Mouse (Mus musculus) heart, embryonic 15.5 days (tissue): Measurements from ENCODE around the gene Xpr1. TPM values are rescaled to one million over a fixed set of nuclear protein-coding genes. Genes with fewer than 3 reads are reported as not detected.

Experiments
- ATAC-seq: fragments of 200-750 bp; cut with Nextera tagmentation; replicated peaks from 2 replicates; pipeline ENCODE4 v1.8.0; 2017; ENCODE audit warnings: low read depth, moderate TSS enrichment; ENCODE audit not compliant: insufficient number of reproducible peaks, insufficient read depth, low FRiP score
- H3K27ac ChIP-seq: fragments of 300-500 bp; sonication (generic); 2 replicates; pipeline ENCODE4 v1.5.1; 2015; ENCODE audit warnings: mild to moderate bottlenecking, inconsistent platforms
- H3K27me3 ChIP-seq: fragments of 300-500 bp; sonication (generic); 2 replicates; pipeline ENCODE4 v1.6.1; 2015; ENCODE audit warnings: inconsistent platforms
- H3K36me3 ChIP-seq: fragments of 300-500 bp; sonication (generic); 2 replicates; pipeline ENCODE4 v1.6.1; 2015; ENCODE audit warnings: mild to moderate bottlenecking, inconsistent platforms
- H3K4me1 ChIP-seq: fragments of 300-500 bp; sonication (generic); replicated peaks from 2 replicates; pipeline ENCODE4 v1.6.1; 2015; ENCODE audit warnings: inconsistent platforms
- H3K4me2 ChIP-seq: fragments of 300-500 bp; sonication (generic); 2 replicates; pipeline ENCODE4 v1.6.1; 2015; ENCODE audit warnings: inconsistent platforms, mild to moderate bottlenecking, moderate library complexity
- H3K4me3 ChIP-seq: fragments of 300-500 bp; sonication (generic); 2 replicates; pipeline ENCODE4 v1.5.1; 2015; ENCODE audit warnings: mild to moderate bottlenecking, inconsistent platforms
- H3K9ac ChIP-seq: fragments of 300-500 bp; sonication (generic); 2 replicates; pipeline ENCODE4 v1.6.1; 2015; ENCODE audit warnings: mild to moderate bottlenecking, inconsistent platforms
- H3K9me3 ChIP-seq: fragments of 300-500 bp; sonication (generic); replicated peaks from 2 replicates; pipeline ENCODE4 v1.6.1; 2016; ENCODE audit warnings: inconsistent platforms
- WGBS: fragments of 180-500 bp; shearing (Covaris S2); methylation state at CpG from one replicate; pipeline ENCODE4 v1.1.7; 2015; ENCODE audit warnings: mixed read lengths; 5-methylcytosine and 5-hydroxymethylcytosine counted together
- polyA plus RNA-seq: library from polyadenylated mRNA; unstranded; fragments of >200 nt; fragmentation: Nextera tagmentation; extraction: Ambion mirVana; gene quantifications from 2 replicates; pipeline ENCODE4 v1.2.1, GENCODE M21; 2015

Gene Xpr1
- polyA plus RNA-seq, 1 experiment from 2014 or later, result 8.9 TPM

- peaks cover 5% of the 10 kb centered on the region; the same call in 1 of the 2 replicates for H3K4me1 ChIP-seq
- H3K9ac ChIP-seq, result no peak overlapping the region
- H3K36me3 ChIP-seq, result no peaks in the 10 kb centered on the region
- H3K4me2 ChIP-seq, result no peak overlapping the region
- H3K9me3 ChIP-seq, result no peaks in the 10 kb centered on the region; the same call in 1 of the 2 replicates
- no peak for ATAC-seq
- WGBS, result 66% methylated on average over 4 of the region's 4 CpGs
- no peaks in the 10 kb centered on the region for H3K27me3 ChIP-seq
- H3K27ac ChIP-seq, result no peak overlapping the region
- no peak overlapping the region for H3K4me3 ChIP-seq
Observed at GRCm38 (mm10) chr1:155400056-155400455, 17.2 kb downstream of the Xpr1 start.

DNA sequence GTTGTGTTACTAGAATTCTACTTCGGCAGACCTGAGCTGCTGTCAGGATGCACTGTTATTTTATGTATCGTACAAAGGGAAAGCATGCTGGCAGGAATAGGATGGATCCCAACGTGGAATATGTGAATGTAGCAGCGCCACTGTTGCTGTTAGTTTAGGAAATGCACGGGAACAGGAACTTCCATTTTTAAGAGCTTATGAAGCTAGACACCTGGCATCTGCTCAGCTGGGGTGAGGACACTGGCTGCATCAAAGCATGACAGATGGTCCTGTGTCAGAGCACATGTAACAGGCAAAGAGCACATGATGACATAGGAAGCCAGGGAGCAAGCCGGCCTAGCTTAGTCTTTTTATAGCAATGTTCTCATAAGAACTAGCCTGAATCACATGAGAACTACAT, 22.4 kb downstream of the Xpr1 start:
- WGBS, result 71% methylated on average over 6 of the region's 6 CpGs

GRCm38 (mm10) chr1:155394021-155394420, 23.2 kb downstream of the Xpr1 start:
- no peak for ATAC-seq
- Histone ChIP-seq H3K4me1 (peaks cover 11% of the 10 kb centered on the region), H3K4me2 (no peak overlapping the region), H3K27ac (no peak overlapping the region), H3K27me3 (no peaks in the 10 kb centered on the region), H3K36me3 (no peaks in the 10 kb centered on the region), H3K9me3 (no peaks in the 10 kb centered on the region), H3K4me3 (no peak overlapping the region), H3K9ac (no peak overlapping the region)
- 32% methylated on average over 2 of the region's 2 CpGs for WGBS

More for the DNA sequence above, 22.4 kb downstream of the Xpr1 start:
- H3K27ac ChIP-seq, result no peak overlapping the region
- H3K27me3 ChIP-seq, result no peaks in the 10 kb centered on the region
- H3K9me3 ChIP-seq, result no peaks in the 10 kb centered on the region
- no peak overlapping the region for H3K9ac ChIP-seq
- no peak overlapping the region for H3K4me2 ChIP-seq
- no peak overlapping the region for H3K4me3 ChIP-seq
- H3K4me1 ChIP-seq, result peaks cover 11% of the 10 kb centered on the region
- no peaks in the 10 kb centered on the region for H3K36me3 ChIP-seq
- ATAC-seq, result no peak

DNA sequence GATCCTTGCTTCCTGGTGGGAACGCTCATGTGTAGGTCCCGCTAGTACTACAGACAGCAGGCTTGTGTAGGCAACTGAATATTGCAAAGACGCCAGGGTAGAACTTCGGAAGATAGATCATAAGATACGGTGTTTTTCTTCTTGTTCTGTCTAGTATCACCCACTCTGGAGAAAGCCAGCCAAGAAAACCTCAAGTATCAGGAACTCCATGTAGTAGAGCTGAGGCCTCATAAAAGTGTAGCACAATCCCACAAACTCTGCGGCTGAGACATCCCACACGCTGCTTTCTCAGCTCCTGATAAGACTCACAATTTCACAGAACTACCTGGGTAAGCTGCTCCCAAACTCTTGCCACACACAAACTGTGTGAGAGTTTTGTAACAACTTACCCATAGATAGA, 24.4 kb downstream of the Xpr1 start:
- no peak overlapping the region for H3K4me3 ChIP-seq
- no peak overlapping the region for H3K27ac ChIP-seq
- no peaks in the 10 kb centered on the region for H3K27me3 ChIP-seq
- no peak for ATAC-seq
- H3K4me1 ChIP-seq, result peaks cover 7% of the 10 kb centered on the region
- no peak overlapping the region for H3K4me2 ChIP-seq
- WGBS, result 84% methylated on average over 7 of the region's 7 CpGs
- no peaks in the 10 kb centered on the region for H3K9me3 ChIP-seq
- H3K36me3 ChIP-seq, result no peaks in the 10 kb centered on the region
- H3K9ac ChIP-seq, result no peak overlapping the region

DNA sequence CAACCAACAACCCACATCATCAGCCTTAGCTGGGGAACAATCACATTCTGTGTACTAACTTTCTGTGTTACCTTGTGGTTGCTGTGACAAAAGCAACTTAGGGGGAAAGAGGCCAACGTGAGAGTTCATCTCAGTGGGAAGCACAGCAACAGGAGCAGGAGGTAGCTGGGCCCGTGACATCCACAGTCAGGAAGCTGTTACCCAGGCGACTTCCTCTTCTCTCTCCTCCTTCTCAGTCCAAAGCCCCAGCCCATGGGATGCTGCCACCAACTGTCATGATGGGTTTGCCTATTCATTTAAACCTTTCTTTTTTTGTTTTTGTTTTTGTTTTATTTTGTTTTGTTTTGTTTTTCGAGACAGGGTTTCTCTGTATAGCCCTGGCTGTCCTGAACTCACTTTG, 25.7 kb downstream of the Xpr1 start:
- Histone ChIP-seq H3K27ac (no peak overlapping the region), H3K4me2 (no peak overlapping the region), H3K9me3 (no peaks in the 10 kb centered on the region), H3K36me3 (no peaks in the 10 kb centered on the region), H3K9ac (no peak overlapping the region), H3K4me3 (no peak overlapping the region), H3K4me1 (peaks cover 7% of the 10 kb centered on the region), H3K27me3 (no peaks in the 10 kb centered on the region)
- no peak for ATAC-seq
- 62% methylated on average over 4 of the region's 4 CpGs for WGBS

DNA sequence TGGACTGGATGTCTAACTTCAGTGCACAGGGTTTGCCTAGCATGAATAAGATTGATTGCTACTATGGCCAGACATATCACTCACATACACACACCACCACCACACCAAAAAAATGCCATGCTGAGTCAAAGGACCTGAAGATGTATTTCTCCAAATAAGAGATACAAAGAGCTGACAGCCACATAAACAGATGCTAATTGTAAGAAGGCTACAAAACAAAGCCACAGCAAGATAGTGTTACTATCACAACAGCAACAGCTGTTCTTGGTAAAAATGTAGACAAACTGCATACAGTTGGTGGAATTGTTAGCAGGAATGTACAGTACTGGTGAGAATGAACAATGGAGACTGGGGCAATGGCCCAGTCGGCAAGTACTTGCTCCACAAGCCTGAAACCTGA, 28.8 kb downstream of the Xpr1 start:
- no peaks in the 10 kb centered on the region for H3K27me3 ChIP-seq
- WGBS, result 56% methylated on average over 1 of the region's 1 CpGs
- no peaks in the 10 kb centered on the region for H3K36me3 ChIP-seq

GRCm38 (mm10) chr1:155386551-155386950, 30.7 kb downstream of the Xpr1 start:
- no peak overlapping the region for H3K4me3 ChIP-seq
- no peak overlapping the region for H3K9ac ChIP-seq
- H3K4me1 ChIP-seq, result no peaks in the 10 kb centered on the region
- WGBS, result 88% methylated on average over 4 of the region's 4 CpGs
- no peak overlapping the region for H3K4me2 ChIP-seq
- H3K27ac ChIP-seq, result no peak overlapping the region
- H3K36me3 ChIP-seq, result no peaks in the 10 kb centered on the region
- ATAC-seq, result no peak
- H3K9me3 ChIP-seq, result no peaks in the 10 kb centered on the region
- no peaks in the 10 kb centered on the region for H3K27me3 ChIP-seq

More for the DNA sequence above, 28.8 kb downstream of the Xpr1 start:
- no peak overlapping the region for H3K4me2 ChIP-seq
- H3K4me1 ChIP-seq, result no peaks in the 10 kb centered on the region
- H3K4me3 ChIP-seq, result no peak overlapping the region
- no peak overlapping the region for H3K9ac ChIP-seq
- ATAC-seq, result no peak
- H3K27ac ChIP-seq, result no peak overlapping the region
- no peaks in the 10 kb centered on the region for H3K9me3 ChIP-seq

DNA sequence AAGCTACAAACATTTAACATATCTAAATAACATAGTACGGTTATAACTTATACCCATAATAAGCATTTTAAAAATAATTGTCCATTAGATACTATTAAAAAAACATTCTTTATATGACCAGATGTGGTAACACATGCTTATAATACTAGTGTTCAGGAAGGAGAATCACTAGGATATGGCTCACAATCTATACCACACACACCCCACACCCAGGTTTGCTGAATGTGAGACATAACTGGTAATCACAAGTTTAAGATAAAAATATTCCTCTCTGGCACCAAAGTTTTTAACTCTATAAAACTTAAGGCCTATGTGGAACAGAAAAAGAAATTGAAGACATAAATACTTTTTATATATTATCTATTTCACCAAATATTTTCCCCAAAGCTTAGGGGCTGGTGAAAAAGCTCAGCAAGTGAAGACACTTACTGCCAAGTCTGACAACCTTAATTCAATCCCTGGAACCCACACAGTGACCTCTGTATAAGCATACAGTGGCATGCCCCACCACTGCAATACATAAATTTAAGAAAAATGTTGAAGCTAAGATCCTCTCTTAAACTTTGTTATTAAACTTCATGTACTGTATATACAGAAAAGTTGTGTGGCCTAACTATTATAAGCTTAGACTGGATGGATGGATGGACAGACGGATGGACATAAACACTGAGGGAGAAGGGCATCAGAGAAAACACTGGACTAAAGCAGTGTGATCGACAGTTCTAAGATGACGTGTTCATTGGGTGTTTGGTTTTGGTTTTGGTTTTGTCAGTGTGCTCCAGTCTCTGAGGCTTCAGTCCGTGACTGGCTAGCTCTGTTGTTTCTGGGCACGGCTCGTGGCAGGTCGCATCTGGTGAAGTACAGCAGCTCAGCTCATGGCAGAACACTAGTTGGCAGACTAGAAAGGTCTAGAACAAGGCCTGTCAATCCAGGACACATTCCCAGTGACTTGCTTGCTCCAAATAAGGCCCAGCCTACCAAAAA, 33.6 kb downstream of the Xpr1 start:
- no peak overlapping the region for H3K9ac ChIP-seq
- WGBS, result 92% methylated on average over 8 of the region's 8 CpGs

DNA sequence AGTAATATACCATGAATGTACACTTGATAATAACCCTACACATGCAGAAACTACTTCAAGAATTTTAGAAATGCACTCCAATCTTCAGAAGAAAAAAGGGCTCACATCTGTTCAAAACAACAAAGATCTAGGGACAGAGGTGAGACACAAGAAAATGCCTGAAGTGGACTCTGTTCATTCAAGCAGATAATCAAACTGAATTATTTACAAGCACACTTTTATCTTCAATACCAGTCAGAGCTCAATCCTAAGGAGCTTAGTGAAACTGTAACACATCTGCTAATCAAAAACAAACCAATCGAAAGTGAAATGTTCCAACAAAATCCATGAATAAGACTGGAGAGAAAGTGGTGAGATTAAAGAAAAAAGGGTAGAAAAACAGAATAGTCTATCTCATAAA, 35.3 kb downstream of the Xpr1 start:
- no peak overlapping the region for H3K9ac ChIP-seq
- H3K27me3 ChIP-seq, result no peaks in the 10 kb centered on the region
- WGBS, result 73% methylated on average over 1 of the region's 1 CpGs
- H3K27ac ChIP-seq, result no peak overlapping the region
- H3K36me3 ChIP-seq, result no peaks in the 10 kb centered on the region
- no peaks in the 10 kb centered on the region for H3K9me3 ChIP-seq
- H3K4me2 ChIP-seq, result no peak overlapping the region
- no peaks in the 10 kb centered on the region for H3K4me1 ChIP-seq
- no peak for ATAC-seq
- no peak overlapping the region for H3K4me3 ChIP-seq

More for the DNA sequence above, 33.6 kb downstream of the Xpr1 start:
- Histone ChIP-seq H3K27ac (no peak overlapping the region), H3K4me3 (no peak overlapping the region), H3K9me3 (no peaks in the 10 kb centered on the region), H3K4me2 (no peak overlapping the region), H3K4me1 (no peaks in the 10 kb centered on the region), H3K36me3 (no peaks in the 10 kb centered on the region), H3K27me3 (no peaks in the 10 kb centered on the region)
- ATAC-seq, result no peak

DNA sequence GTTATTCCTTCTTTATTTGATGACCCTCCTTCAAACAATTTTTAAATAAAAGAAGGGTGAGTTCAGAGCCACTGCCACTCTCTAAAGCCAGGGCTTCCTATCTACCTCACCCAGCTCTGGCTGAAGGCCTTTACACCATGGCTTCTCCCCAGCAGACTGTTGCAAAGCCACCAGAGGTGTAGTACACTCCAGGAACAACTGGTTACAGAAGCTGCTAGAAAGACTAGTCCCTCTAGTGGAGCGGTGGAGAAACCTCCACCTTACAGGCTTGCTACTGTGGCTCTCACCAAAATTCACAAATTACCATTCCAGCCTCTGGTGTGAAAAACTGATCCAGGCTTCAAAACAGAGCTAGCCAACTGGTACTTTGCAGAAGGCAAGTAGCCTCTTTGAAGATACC, 37.9 kb downstream of the Xpr1 start:
- Histone ChIP-seq H3K9ac (no peak overlapping the region), H3K4me3 (no peak overlapping the region), H3K4me2 (no peak overlapping the region), H3K27ac (no peak overlapping the region), H3K4me1 (no peaks in the 10 kb centered on the region), H3K36me3 (no peaks in the 10 kb centered on the region), H3K9me3 (no peaks in the 10 kb centered on the region), H3K27me3 (no peaks in the 10 kb centered on the region)
- 90% methylated on average over 1 of the region's 1 CpGs for WGBS
- no peak for ATAC-seq

DNA sequence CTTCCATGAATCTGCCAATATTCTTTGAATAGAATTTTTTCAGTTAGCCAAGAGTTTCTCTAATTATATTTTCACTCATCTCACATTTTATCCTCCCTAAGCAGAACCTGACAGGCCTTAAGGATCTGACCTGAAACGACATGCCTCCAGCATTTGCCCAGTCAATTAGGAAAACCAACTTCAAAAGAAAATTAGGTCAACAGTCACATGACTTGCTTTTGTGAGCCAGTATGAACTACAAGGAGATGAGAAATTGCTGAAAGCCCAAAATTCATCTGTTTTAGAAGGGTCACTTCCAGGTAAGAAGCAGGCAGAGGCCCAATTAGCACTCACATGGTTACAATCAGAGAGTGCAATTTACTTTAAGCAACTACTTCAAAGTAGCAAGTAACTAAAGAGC, 44.4 kb downstream of the Xpr1 start:
- Histone ChIP-seq H3K27ac (no peak overlapping the region), H3K36me3 (no peaks in the 10 kb centered on the region), H3K27me3 (no peaks in the 10 kb centered on the region), H3K9ac (no peak overlapping the region), H3K4me3 (no peak overlapping the region), H3K9me3 (no peaks in the 10 kb centered on the region), H3K4me1 (peaks cover 5% of the 10 kb centered on the region), H3K4me2 (no peak overlapping the region)
- 73% methylated on average over 1 of the region's 1 CpGs for WGBS
- ATAC-seq, result no peak
